In the genomic region with DNA sequence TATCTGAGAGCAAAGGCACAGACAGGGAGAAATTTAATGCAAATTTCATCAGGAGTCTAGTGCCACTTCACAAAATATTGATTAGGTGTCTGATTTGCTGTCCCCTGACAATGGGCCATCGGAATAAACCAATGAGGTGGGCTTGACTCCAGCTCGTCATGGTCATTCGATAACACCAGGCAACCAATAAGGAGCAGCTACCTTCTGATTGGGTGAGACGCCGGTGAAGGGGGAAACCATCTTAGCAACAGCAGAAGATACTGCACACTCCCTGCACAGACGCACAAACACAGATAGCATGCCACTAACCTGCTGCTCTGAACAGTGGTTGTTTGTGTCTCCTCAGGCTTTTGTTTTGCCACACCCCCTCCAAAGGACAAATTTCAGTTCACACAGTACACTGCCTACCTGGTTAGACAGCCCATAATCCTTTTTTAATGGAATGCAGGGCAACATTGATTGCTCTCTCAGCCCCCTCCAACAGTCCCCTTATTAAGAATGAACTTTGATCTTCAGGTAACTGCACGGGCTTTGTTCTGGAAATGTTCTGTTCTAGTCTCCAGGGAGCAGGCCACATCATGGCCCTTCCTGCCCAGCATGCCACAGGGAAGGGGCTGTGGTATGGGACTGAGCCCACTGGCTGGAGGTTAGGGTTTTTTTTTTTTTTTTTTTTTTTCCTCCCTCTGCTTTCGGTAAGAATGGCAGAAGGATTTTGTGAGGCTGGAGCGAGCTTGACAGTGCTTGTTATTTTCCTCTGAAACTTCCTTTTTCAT, we compare ENCODE assay signal across 8 mouse cellular contexts.
DNase-seq lines count a peak whose midpoint lies in the region; ATAC-seq lines count a peak whose summit lies in the region.

No protein-coding gene starts in this region.

- H3K9me3 ChIP-seq in heart, embryonic 15.5 days (replicated peaks), result no peaks in the 10 kb centered on the region

- H3K4me3 ChIP-seq in heart, embryonic 15.5 days, result no peak overlapping the region

- peaks cover 35% of the 10 kb centered on the region for H3K4me1 ChIP-seq in heart, embryonic 15.5 days (replicated peaks)

- no peaks in the 10 kb centered on the region for H3K36me3 ChIP-seq in heart, embryonic 15.5 days

- DNase-seq in cerebellum, adult 8-10 months, result peak; percentile 4
- no peak for DNase-seq in cerebellum, postnatal 25 days
- peak; percentile 13 for DNase-seq in R1 (ENCODE audit: low read depth, low spot score)
- peak; percentile 70 to 81 for DNase-seq in left cerebral cortex, adult 9 months (ENCODE audit: low spot score in 2 of 2)
- DNase-seq in retina, postnatal 1 day, result peak; percentile 34
- no peak for DNase-seq in spleen, postnatal 36 days (ENCODE audit: low spot score in 2 of 2)
- DNase-seq in adrenal gland, postnatal 10 days, result no peak

- peak overlapping the region; percentile 49 for H3K4me2 ChIP-seq in heart, embryonic 15.5 days

- H3K27me3 ChIP-seq in heart, embryonic 15.5 days, result no peaks in the 10 kb centered on the region

- WGBS in heart, embryonic 15.5 days, result 57% methylated on average over 9 of the region's 9 CpGs

- no peak overlapping the region for H3K9ac ChIP-seq in heart, embryonic 15.5 days

- H3K27ac ChIP-seq in heart, embryonic 15.5 days, result peak overlapping the region; percentile 92

- ATAC-seq in heart, embryonic 15.5 days (replicated peaks; ENCODE audit: insufficient number of reproducible peaks, insufficient read depth, low FRiP score, low read depth), result peak; percentile 31; the same call in 1 of the 2 replicates

Comparison
In these comparisons a context has a peak if more than half of its experiments do, and no peak if none do; other contexts are left out.
1. DNase-seq: peak in cerebellum, adult 8-10 months (single experiment), R1 (single experiment), left cerebral cortex, adult 9 months (2 of 2) and retina, postnatal 1 day (single experiment); none in cerebellum, postnatal 25 days (0 of 2), spleen, postnatal 36 days (0 of 2) and adrenal gland, postnatal 10 days (single experiment).